Mouse (Mus musculus): Measurements from ENCODE around the gene Fndc8.

Fndc8 gene

DNA sequence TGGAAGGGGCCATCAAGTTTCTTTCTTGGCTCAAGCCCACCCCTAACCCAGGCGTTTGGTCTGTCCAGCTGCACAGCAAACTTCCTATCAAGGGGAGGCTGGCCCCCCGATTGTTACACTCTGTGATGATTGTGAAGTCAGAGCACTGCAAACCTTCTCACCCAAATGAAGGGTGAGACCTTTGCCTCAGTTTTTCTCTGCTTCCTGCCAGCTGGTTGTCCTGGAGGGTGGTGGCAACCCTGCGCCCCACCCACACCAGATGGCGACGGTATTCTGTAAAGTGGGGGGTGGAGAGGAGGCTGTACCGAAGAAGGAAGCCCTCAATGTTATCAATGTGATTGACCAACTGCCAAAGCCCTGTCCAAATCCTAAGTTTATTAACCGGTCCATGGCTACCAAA, at the start of gene Fndc8:
Gene Fndc8, plus strand, starts transcription at position 189 of the 400 bp plus-strand sequence.
- no peak for DNase-seq (ENCODE audit: low spot score in 2 of 2)

DNA sequence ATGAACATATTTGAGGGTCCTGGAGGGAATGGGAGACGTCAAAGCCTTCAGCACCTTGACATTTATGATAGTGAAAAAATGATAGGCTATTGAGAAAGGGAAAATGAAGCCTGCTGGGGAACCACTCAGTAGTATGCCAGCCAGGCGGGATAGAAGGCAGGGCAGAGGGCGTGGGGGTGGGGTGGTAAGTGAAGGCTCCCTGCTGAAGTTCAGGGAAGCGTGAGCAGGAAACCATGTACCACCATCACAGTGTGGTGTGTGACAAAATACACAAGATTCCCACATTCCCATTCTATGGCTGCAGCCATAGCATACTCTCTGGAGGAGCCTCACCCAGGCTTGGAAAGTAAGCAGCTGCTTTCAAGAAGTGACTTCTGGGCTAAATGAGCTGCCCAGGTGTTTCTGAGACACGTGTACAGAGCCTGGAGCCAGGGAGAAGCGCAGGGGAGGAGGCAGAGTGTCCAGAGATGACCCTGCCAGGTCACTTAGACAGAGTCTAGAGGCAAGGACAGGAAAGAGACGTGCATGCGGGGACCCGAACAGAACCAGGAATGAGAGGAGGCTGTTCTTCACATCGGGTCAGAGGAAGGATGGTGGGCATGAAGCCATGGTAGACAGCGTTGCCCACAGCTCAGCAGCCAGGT, 47.0 kb upstream of the Fndc8 start:
- DNase-seq (ENCODE audit: low spot score in 2 of 2): no peak

DNA sequence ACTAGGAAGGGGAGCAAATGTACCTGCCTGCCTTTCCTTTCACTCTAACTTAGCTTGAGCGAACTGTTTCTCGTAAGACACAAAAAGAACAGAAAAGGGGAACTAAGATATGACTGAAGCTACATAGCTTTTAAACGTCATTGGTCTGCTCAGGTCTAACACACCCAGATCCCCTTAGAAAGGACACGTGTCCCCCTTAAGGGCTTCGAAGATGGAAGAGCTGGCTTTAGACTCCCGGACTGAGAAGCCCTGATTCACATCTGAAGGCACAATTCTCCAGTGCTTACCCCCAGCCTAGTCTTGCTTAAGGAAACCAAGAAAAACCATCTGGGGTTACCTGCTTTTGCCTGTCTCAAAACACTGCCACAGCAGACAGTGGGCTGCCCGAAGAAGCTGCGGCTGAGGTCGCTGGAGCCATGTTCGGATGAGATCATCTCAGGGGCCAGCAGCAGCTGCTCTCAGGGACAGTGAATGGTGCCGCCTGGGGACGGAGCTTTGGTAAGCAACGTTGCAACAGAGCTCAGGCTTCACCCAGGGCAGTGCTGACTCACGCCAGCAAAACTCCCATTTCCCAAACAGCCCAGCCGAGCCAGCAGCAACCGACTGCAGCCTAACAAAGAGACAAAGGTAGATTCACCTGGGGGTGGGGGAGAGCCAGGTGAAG, 46.4 kb upstream of the Fndc8 start:
- DNase-seq (ENCODE audit: low spot score in 2 of 2): peak in 1 of 2 experiments; percentile 33

DNA sequence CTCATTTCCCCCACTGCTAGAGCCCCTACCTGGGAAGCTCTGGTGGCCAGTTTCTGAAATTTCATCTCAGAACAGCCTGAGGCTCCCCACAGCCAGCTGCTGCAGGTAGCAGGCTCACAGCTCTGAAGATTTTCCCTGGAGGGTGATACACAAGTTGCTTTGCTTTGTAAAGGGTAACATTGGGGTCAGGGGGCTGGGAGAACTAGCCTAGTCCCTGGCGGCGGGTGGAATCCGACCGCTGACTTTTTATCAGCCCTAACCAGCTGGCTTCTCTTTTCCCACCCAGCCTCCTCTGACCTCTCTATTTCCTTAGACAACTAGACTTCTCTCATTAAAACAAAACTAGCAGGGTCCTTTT, 45.9 kb upstream of the Fndc8 start:
- no peak for DNase-seq (ENCODE audit: low spot score in 2 of 2)

DNA sequence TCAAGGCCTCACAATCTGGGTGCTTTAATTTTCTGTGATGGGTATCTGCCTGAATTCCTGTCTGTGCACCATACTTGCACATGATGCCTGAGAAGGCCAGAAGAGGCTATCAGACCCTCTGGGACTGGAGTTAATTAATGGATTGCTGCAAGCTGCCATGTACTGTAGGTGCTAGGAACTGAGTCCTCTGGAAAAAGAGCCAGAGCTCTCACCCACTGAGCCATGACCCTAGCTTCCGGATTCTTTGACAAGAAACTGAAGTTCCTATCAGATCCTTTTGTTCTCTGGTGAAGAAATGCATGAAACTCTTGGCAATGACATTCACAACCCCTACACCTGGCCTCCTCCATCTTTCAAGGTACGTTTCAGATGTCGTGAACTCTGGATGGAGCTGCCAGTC, 45.0 kb upstream of the Fndc8 start:
- DNase-seq (ENCODE audit: low spot score in 2 of 2): no peak

DNA sequence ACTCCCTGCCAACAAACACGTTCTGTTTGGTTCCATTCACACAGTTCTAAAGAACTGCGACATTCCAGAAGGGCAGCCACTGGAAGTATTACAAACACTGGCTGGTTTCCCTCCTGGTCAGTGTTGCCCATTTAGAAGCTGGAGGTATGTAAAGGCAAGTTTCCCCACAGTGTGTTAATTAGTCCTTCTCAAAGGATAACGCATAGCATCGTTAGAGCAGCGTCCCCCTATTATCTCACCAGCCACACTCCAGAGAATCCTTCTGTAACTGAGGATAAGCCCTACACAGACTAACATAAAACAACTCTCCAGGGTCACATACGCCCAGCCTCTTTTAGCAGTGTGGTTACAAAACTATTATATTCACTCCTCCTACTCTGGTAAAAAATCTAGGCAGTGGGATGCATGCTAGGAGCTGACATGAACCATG, 44.3 kb upstream of the Fndc8 start:
- DNase-seq (ENCODE audit: low spot score in 2 of 2): no peak

DNA sequence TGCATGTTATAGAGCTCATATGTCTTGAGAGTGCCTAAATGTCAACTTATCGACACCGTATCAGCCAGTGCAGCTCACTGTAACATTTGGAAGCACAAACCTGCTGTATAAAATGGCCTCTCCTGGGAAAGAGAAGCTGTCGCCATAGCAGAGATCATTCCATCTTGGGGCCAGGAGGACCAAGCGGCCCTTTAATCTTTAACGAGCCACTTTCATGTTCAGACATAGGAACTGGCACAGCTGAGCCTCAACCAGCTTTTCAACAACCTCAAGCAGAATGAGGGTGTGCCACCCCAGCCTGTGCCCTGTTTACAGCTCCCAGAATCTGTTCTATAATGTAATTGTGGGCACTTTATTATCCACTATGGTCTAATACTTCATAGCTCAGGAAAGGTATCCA, 41.7 kb upstream of the Fndc8 start:
- no peak for DNase-seq (ENCODE audit: low spot score in 2 of 2)

DNA sequence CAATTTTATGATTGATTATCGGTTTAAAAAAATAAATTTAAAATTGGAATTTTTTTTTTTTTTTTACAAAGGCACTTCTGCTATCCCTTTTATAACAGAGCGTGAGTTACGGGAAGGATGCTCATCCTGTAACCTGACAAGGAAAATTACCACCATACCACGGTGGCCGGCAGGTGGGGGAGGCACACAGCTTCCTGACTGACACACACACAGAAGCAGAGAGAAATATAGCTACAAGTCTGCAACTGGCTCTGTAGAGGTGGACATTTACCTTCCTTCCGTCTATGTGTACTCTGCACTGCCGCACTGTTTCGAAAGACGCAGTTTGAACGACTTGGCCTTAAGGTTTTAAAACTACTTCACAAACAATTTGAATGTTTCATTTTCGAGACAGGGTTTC, 39.8 kb upstream of the Fndc8 start:
- DNase-seq (ENCODE audit: low spot score in 2 of 2): no peak

DNA sequence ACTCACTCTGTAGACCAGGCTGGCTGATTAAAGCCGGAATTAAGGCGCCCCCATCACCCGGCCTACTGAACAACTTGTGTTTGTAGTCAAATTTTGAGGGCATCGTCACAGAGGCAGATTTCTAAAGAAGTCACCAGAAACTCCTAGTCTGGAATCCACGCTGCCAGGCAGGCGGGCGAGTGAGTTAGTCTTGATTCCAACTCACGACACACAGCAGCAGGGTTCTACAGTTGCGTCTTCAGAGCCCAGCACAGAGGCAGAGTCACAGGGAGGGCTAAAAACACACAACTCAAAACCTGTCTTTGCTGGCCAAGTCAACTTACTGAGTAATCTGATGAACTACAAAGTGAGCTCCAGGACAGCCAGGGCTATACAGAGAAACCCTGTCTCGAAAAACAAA, 39.4 kb upstream of the Fndc8 start:
- DNase-seq (ENCODE audit: low spot score in 2 of 2): no peak

DNA sequence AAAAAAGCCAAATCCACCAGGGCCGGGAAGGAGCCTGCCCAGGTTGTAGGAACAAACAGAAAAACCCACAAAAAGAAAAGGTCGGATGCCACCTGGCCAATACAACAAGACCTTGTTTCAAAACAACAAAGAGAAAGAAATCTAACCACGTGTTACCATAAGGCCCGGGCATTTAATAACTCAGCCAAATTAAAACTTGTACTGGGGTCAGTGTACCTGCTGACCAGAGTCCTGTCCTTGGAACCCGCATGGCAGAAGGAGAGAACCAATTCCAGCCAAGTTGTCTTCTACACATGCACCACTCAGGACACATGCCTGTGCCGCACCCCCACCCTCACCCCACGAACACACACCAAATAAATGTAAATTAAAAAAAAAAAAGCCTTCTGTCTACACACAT, 39.0 kb upstream of the Fndc8 start:
- DNase-seq (ENCODE audit: low spot score in 2 of 2): no peak

DNA sequence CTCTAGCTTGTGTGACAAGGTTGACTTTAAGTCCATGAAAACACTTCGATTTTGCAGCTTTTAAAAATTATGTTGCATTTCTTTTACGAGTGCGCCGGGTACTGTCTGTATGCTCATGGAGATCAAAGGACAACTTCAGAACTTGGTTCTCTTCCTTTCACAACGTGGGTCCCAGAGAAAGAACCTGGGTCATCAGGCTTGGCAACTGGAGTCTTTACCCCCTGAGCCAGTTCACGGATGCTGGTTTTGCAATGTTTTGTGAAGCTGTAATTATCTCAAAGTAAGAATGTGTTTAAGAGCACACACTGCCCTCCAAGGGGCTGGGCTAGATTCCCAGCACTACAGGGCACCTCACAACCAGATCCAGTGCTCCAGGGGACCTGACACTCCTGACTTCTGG, 37.8 kb upstream of the Fndc8 start:
- no peak for DNase-seq (ENCODE audit: low spot score in 2 of 2)

DNA sequence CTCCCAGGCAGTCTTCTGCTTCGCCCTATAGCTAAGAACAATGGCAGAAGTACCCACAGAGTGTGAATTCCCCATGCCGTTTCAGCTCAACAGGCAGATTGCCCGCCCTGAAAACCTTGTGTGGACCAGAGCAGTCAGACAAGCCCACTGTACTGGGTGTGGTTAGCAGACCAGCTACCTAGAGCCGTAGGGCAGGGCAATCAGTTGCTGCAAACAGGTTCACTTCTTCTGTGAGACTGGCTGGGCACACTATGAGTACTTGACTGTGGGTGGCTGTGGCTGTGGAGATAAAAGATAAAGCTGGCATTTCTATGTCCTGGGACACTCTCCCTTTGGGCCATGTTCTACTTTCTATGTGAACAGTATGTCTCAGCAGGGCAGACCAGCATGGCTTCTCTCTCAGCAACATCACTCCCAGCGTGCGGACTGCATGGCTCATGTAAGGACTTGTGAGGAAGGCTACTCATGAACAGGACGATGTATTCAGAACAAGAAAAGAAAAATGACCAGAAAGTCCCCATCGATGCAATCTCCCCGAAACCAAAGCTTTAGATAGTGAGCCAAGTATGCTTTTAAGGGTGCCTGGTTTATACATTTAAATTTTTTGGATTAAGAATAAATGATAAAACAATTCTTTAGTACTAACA, 36.5 kb upstream of the Fndc8 start:
- DNase-seq (ENCODE audit: low spot score in 2 of 2): no peak

DNA sequence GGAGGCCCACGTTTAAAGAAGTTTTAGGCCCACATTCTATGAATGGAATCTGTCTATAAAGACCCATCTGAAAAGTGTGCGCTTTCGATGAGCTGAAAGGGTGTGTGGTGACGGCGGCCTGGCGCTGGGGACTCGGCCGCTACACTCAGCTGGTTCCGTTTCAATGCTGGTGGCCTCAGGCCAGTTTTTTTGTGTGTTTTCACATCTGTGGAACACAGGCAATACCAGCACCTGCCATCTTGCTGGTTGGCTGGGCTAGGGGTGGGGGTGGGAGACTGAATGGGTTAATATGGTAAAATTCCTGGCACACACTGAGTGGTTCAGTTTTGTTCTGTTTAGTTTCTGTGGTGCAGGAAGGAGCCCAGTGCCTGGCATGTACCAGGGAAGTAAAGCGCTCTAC, 35.9 kb upstream of the Fndc8 start:
- no peak for DNase-seq (ENCODE audit: low spot score in 2 of 2)

DNA sequence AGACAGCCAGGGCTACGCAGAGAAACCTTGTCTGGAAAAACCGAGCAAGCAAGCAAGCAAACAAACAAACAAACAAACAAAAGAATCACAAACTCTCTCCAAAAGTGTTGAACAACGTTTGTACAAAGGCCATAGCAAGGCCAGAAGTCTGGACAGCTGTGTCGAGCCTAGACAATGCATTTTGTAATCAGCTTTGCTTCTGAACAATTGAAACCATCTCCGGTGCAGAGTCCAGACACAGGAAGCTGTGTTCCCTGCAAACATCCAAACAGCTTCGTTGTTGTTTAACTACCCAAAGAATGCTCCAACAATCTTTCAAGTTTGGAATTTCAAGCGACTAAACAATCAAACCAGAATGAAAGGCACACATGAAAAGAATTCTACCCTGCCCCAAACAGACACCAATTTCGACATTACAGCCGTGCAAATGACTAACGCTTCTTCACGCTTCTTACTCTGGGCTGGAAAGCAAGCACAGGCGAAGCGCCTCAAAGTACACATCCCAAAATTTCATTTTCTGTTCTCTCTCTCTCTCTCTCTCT, 34.5 kb upstream of the Fndc8 start:
- DNase-seq (ENCODE audit: low spot score in 2 of 2): no peak

DNA sequence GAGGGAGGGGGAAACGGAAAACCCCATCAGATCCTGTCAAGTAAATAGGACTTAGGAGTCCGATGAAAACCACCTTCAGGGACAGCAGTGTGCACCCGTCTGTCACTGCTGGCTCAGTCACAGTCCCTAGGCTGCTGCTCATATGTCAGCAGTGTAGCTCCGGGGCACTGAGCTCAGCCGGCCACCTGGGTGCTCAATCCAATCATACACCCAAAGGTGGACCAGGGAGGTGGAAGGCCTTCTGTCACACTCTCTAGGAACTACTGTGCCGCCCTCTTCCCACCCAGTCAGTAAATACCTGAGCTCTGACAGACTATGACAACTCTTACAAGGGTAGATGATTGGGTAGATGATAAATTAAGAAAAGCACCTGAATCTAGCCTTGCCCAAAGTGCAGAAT, 31.2 kb upstream of the Fndc8 start:
- DNase-seq (ENCODE audit: low spot score in 2 of 2): no peak

DNA sequence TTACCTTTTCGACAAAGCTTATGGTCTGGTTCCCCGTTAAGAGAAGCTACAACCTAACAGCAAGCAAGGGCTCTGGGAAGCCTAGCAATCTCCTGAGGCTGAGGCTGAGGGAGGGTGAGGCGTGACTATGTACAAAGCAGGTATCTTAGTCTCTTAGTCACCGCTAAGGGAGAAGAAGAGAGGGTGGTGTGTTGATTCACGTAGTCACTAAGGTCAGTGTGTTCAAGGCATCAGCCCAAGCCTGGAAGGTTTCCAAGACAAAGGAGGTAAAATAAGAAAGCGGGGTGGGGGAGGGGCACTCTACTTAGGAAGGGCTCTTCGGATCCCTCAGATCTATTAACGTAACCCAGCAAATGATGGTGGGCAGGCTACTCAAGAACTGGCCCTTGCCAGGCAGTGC, 30.4 kb upstream of the Fndc8 start:
- DNase-seq (ENCODE audit: low spot score in 2 of 2): no peak

DNA sequence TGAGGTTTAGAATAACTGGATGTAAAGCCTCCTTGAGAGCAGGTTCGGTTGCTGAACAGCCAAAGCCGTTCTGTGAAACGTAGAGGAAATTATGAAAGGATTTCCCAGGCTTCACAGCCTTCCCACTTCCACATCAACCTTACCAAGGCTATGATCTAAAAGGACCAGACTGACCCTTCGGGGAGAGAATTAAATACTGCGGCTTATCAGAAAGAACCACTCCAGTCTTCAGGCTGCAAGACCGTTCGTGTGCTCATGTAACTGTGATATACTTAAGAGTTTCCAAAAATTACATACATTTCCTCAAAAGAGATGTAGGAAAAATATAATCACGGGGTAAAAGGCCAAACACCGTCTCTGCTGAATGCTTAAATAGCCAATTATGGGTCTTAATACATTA, 29.3 kb upstream of the Fndc8 start:
- DNase-seq (ENCODE audit: low spot score in 2 of 2): no peak

DNA sequence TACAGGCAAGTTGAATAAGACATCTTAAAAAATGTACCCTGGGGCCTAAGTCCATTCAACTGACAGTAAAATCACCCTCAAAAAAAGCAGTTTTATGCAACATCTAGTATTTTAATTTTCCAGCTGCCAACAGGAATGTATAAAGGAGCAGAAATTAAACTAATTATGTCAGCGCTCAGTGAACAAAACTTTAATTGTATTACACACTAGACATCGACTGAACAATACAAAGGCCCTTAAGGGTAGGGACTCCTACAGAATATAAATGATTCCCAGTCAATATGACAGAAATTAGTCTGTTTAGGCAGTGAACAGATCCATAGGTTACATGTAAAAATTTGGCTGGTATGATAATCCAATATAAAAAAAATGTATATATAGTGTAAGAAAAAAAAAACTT, 28.9 kb upstream of the Fndc8 start:
- DNase-seq (ENCODE audit: low spot score in 2 of 2): no peak

DNA sequence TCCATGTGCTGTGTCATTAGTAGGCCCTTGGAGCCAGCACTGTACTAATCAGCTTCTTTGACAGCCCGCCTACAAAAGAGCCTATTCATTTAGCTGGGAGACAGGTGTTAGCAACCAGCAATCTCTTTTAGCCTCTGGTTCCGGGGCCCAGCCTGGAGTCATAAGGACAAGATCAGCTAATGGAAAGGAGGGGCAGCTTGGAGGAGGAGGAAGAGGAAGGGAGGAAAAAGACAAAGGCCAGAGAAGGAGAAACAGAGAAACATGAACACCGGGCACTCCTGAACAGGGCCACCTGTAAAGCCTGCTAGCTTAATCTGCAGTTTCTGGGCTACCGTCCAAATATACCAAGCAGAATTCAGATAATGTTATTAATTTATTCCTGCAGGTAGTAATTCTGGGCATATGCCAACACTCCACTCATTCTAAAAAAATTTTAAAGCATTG, 28.4 kb upstream of the Fndc8 start:
- DNase-seq (ENCODE audit: low spot score in 2 of 2): no peak

DNA sequence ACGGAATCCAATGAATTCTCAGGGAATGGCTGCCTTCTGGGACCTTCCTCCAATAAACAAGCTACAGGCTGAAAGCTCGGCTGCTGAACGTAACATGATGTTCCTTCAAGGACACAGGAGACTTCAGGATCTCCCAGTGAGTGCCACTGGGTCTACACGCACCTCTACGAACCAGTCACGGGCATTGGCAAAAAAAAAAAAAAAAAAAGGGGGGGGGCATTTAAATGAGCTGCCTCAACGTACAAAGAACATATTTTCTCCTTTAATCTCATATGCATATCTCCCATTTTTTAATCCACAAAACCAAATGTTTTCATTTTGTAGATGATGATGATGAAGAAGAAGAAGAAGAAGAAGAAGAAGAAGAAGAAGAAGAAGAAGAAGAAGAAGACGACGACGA, 26.0 kb upstream of the Fndc8 start:
- no peak for DNase-seq (ENCODE audit: low spot score in 2 of 2)

DNA sequence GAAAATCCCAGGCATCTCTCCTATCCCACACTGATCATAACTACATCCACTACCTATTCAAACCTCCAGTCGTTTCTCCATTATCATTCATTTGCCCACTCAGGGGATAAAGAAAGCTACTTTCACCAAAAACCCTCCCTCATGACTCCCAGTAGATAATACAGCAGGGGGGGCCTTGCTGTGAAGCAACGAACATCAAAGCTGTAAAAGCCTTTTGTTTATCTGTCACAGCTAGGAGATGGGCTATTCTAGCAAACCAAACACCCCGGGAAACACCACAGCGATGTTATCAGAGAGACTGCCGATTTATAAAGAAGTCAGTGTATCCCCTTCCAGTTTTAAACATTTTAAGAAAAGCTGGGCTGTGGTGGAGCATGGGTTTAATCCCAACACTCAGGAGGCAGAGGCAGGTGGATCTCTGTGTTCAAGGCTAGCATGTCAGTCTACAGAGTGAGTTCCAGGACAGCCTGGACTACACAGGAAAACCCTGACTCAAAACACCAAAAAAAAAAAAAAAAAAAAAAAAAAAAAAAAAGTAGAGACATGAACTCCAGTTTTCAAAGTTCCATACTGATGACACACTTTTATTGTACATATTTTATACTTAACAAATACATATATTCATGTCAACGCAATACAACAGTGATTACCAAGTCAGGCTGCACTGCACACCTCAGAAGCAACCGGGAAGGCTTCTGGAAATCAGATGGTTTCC, 24.9 kb upstream of the Fndc8 start:
- no peak for DNase-seq (ENCODE audit: low spot score in 2 of 2)

DNA sequence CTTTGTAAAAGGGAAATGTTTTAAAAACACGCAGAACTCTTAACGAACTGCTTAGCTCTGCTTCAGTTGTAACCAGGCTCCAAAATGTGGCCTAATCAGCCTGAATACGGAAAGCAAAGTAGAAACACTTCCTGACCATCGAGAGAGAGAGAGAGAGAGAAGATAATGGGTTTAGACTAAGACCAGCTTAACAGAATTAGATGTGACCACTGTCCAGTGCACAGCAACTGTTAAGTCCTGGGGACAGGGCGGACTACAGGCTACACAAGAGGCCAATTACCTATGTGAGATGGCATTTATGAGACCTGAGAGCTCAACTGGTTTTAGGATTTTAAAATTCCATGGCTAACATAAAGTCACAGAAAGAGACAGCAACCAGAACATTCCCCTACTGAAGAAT, 24.0 kb upstream of the Fndc8 start:
- no peak for DNase-seq (ENCODE audit: low spot score in 2 of 2)

Data from frontal cortex, postnatal 25 days (tissue).